Mouse (Mus musculus): ENCODE data around the gene Gm5891.
"Not testable (repeated sequence)": the region's sequence is repeated elsewhere in the genome, so short reads cannot be mapped to it uniquely, and the experiment has no call there.

Gm5891 gene

GRCm38 (mm10) chr7:21921191-21921590 lies at the start of gene Gm5891:
Gm5891 (minus strand) TSS chr7:21921291.
- DNase-seq (ENCODE audit: low read depth, low spot score) = not testable (repeated sequence)

All from telencephalon, adult 2 months (tissue).